Mouse (Mus musculus) forebrain, postnatal 0 days (tissue): ENCODE measurements around the gene Vipas39. TPM values are rescaled to one million over a fixed set of nuclear protein-coding genes. Genes with fewer than 3 reads are reported as not detected.
"Not testable (repeated sequence)": the region's sequence is repeated elsewhere in the genome, so short reads cannot be mapped to it uniquely, and the experiment has no call there.

Source experiments
- ATAC-seq: fragments of 200-750 bp; cut with Nextera tagmentation; 2 replicates; pipeline ENCODE4 v1.8.0; 2017; ENCODE audit warnings: mild to moderate bottlenecking, moderate library complexity
- DNase-seq: peaks from one replicate; pipeline ENCODE4 v3.0.0-alpha.2; 2015
- H3K27ac ChIP-seq: fragments of 300-500 bp; sonication (generic); 2 replicates; pipeline ENCODE4 v1.5.1; 2014; ENCODE audit warnings: low read depth, mild to moderate bottlenecking, antibody characterized with exemption, low read length, moderate library complexity, mixed read lengths
- H3K27me3 ChIP-seq: fragments of 300-500 bp; sonication (generic); 2 replicates; pipeline ENCODE4 v1.6.1; 2014; ENCODE audit warnings: mild to moderate bottlenecking, low read length, mixed read lengths; ENCODE audit not compliant: insufficient read depth
- H3K36me3 ChIP-seq: fragments of 300-500 bp; sonication (generic); 2 replicates; pipeline ENCODE4 v1.6.1; 2014; ENCODE audit warnings: mild to moderate bottlenecking, moderate library complexity; ENCODE audit not compliant: insufficient read depth
- H3K4me1 ChIP-seq: fragments of 300-500 bp; sonication (generic); 2 replicates; pipeline ENCODE4 v1.6.1; 2014; ENCODE audit warnings: antibody characterized with exemption; ENCODE audit not compliant: insufficient read depth
- H3K4me2 ChIP-seq: fragments of 300-500 bp; sonication (generic); 2 replicates; pipeline ENCODE4 v1.6.1; 2014; ENCODE audit warnings: low read depth, mild to moderate bottlenecking, moderate library complexity
- H3K4me3 ChIP-seq: fragments of 300-500 bp; sonication (generic); 2 replicates; pipeline ENCODE4 v1.5.1; 2014; ENCODE audit warnings: low read depth, low read length, mixed read lengths
- H3K9ac ChIP-seq: fragments of 300-500 bp; sonication (generic); 2 replicates; pipeline ENCODE4 v1.6.1; 2014; ENCODE audit warnings: mild to moderate bottlenecking
- H3K9me3 ChIP-seq: fragments of 300-500 bp; sonication (generic); 2 replicates; pipeline ENCODE4 v1.6.1; 2016; ENCODE audit warnings: low read length
- CTCF ChIP-seq: sonication (generic); IDR thresholded peaks from 2 replicates; pipeline ENCODE4 v1.5.1; 2016; ENCODE audit warnings: antibody characterized with exemption, control low read depth, low read depth
- WGBS: fragments of 180-500 bp; shearing (Covaris S2); extraction: QIAGEN DNeasy Blood & Tissue Kit; methylation state at CpG from one replicate; pipeline ENCODE4 v1.1.7; 2014; 5-methylcytosine and 5-hydroxymethylcytosine counted together
- polyA plus RNA-seq: library from polyadenylated mRNA; unstranded; fragments of >200 nt; fragmentation: Nextera tagmentation; extraction: Ambion mirVana; gene quantifications from 2 replicates; pipeline ENCODE4 v1.2.1, GENCODE M21; 2015
- total RNA-seq: library from RNA; depleted of rRNA; stranded (reverse); fragments of >200 nt; gene quantifications from 2 replicates; pipeline ENCODE4 v1.2.3, GENCODE M21; 2014

Vipas39 gene
- total and polyA plus RNA-seq, 2 experiments from 2014 or later: 57.7 to 79.4 TPM

DNA sequence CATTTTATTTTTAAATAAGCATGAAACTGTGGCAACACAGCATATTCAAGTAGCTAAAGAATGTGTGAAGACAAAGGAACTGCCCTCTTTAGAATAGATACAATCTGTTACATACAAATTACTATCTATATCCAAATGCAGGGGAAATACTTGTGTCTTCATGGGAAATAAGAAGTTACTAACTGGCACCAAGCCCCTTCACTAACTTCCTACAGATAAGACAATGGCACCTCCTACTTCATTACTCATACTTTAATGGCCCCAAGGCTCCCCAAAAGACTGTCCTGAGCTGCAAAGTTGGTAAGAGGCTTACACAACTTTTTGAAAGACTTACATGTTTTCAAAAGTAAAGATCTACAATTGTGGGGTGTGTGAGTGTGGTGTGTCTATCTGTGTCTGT, 48.5 kb downstream of the Vipas39 start:
- Histone ChIP-seq H3K4me3 (no peak overlapping the region), H3K9ac (no peak overlapping the region), H3K4me2 (no peak overlapping the region), H3K36me3 (no peaks in the 10 kb centered on the region), H3K4me1 (no peaks in the 10 kb centered on the region), H3K9me3 (no peaks in the 10 kb centered on the region), H3K27me3 (no peaks in the 10 kb centered on the region), H3K27ac (no peak overlapping the region)
- TF ChIP-seq CTCF: no peak
- DNase-seq (no peak), ATAC-seq (no peak)

- Histone ChIP-seq H3K27ac (no peak overlapping the region), H3K4me2 (no peak overlapping the region), H3K9ac (no peak overlapping the region), H3K27me3 (no peaks in the 10 kb centered on the region), H3K9me3 (no peaks in the 10 kb centered on the region), H3K4me1 (no peaks in the 10 kb centered on the region), H3K4me3 (no peak overlapping the region), H3K36me3 (no peaks in the 10 kb centered on the region)
- WGBS: 70% methylated on average over 2 of the region's 2 CpGs
- no peak for TF ChIP-seq CTCF
- no peak for ATAC-seq
- DNase-seq: no peak
Measured at GRCm38 (mm10) chr12:87216053-87216452, 50.0 kb downstream of the Vipas39 start.

GRCm38 (mm10) chr12:87212844-87213606, 53.0 kb downstream of the Vipas39 start:
- no peak overlapping the region for H3K4me3 ChIP-seq
- no peak for ATAC-seq

GRCm38 (mm10) chr12:87205789-87206188, 60.3 kb downstream of the Vipas39 start:
- not testable (repeated sequence) for H3K4me3 ChIP-seq

More at GRCm38 (mm10) chr12:87212844-87213606, 53.0 kb downstream of the Vipas39 start:
- Histone ChIP-seq H3K27me3 (no peaks in the 10 kb centered on the region), H3K4me2 (no peak overlapping the region), H3K9ac (no peak overlapping the region), H3K27ac (no peak overlapping the region), H3K4me1 (no peaks in the 10 kb centered on the region), H3K9me3 (no peaks in the 10 kb centered on the region), H3K36me3 (no peaks in the 10 kb centered on the region)
- no peak for TF ChIP-seq CTCF
- WGBS: 68% methylated on average over 2 of the region's 2 CpGs
- no peak for DNase-seq

DNA sequence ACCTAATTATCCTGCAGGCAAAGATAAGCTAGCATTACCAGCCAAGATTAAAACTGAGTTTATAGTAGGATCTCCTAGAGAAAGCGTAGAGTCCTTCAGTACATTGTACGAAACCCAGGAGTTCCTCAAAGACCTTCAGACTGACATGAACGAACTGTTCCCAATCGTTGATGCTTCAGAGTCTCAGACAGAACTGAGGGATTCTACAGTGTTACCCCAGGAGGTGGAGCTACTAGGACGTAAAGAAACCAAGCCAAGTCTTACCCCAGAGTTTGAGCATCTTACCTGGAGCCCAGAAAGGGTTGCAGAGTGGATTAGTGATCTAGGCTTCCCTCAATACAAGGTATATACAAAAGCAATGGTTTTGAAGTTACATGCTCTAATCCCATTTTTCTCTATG, 64.4 kb downstream of the Vipas39 start:
- H3K36me3 ChIP-seq: no peaks in the 10 kb centered on the region
- no peak for ATAC-seq
- H3K9me3 ChIP-seq: no peaks in the 10 kb centered on the region
- H3K4me3 ChIP-seq: no peak overlapping the region
- H3K4me1 ChIP-seq: peaks cover 8% of the 10 kb centered on the region; the same call in 1 of the 2 replicates
- no peak overlapping the region for H3K9ac ChIP-seq
- WGBS: 71% methylated on average over 5 of the region's 5 CpGs
- H3K27ac ChIP-seq: no peak overlapping the region
- no peak for TF ChIP-seq CTCF
- no peak for DNase-seq
- H3K4me2 ChIP-seq: no peak overlapping the region
- no peaks in the 10 kb centered on the region for H3K27me3 ChIP-seq

More at GRCm38 (mm10) chr12:87205789-87206188, 60.3 kb downstream of the Vipas39 start:
- not testable (repeated sequence) for H3K4me2 ChIP-seq, ATAC-seq, H3K4me1 ChIP-seq, H3K27ac ChIP-seq, H3K36me3 ChIP-seq, DNase-seq, H3K9me3 ChIP-seq, H3K9ac ChIP-seq, H3K27me3 ChIP-seq
- WGBS: 93% methylated on average over 5 of the region's 5 CpGs

- 2% methylated on average over 68 of the region's 70 CpGs for WGBS
Measured at GRCm38 (mm10) chr12:87199973-87200586, 66.0 kb downstream of the Vipas39 start, which contains the start of gene Tmed8. Gene Tmed8 (minus strand): TSS chr12:87200454.

More at GRCm38 (mm10) chr12:87199973-87200586, 66.0 kb downstream of the Vipas39 start, which contains the start of gene Tmed8:
- Histone ChIP-seq H3K27me3 (no peaks in the 10 kb centered on the region), H3K9ac (peak within 1 kb of the TSS; percentile 92), H3K4me2 (peak within 1 kb of the TSS; percentile 81), H3K36me3 (no peaks in the 10 kb centered on the region), H3K4me3 (peak within 1 kb of the TSS; percentile 91), H3K27ac (peak within 1 kb of the TSS; percentile 95), H3K9me3 (no peaks in the 10 kb centered on the region), H3K4me1 (peaks cover 8% of the 10 kb centered on the region; the same call in 1 of the 2 replicates)
- ATAC-seq (peak; percentile 94), DNase-seq (peak; percentile 91)
- TF ChIP-seq CTCF: no peak
